Mouse (Mus musculus) MEL (cell line): ENCODE results near the gene Ppp1r15b. TPM values are rescaled to one million over a fixed set of nuclear protein-coding genes. Genes with fewer than 3 reads are reported as not detected.

ENCODE experiments used
- DNase-seq: peaks from one replicate; pipeline ENCODE4 v3.0.0; 2011; ENCODE audit warnings: low read depth, low spot score
- H3K27ac ChIP-seq: 2 replicates; pipeline ENCODE4 v1.5.1; 2012; ENCODE audit warnings: low read depth, mild to moderate bottlenecking, control low read depth, low read length, moderate library complexity; ENCODE audit not compliant: control insufficient read depth
- H3K27me3 ChIP-seq, 2 experiments: fragments of 150-350 bp in 1 of 2; sonication (generic) in 1 of 2; 2 replicates each; pipeline ENCODE4 v1.6.1; 2012; ENCODE audit warnings: low read length in 2 of 2, mild to moderate bottlenecking in 2 of 2, improper control_type of control experiment in 1 of 2, moderate library complexity in 1 of 2; ENCODE audit not compliant: insufficient read depth in 2 of 2, control insufficient read depth in 1 of 2
- H3K36me3 ChIP-seq, 2 experiments: 2 replicates each; pipeline ENCODE4 v1.6.1; 2012 to 2014; ENCODE audit warnings: low read length in 2 of 2, improper control_type of control experiment in 1 of 2, inconsistent platforms in 1 of 2, mild to moderate bottlenecking in 1 of 2; ENCODE audit not compliant: insufficient read depth in 2 of 2, control insufficient read depth in 1 of 2
- H3K4me1 ChIP-seq, 2 experiments: fragments of 150-350 bp in 1 of 2; sonication (generic) in 1 of 2; 2 replicates each; pipeline ENCODE4 v1.6.1; 2012; ENCODE audit warnings: low read length in 2 of 2, improper control_type of control experiment in 1 of 2, mild to moderate bottlenecking in 1 of 2; ENCODE audit not compliant: insufficient read depth in 2 of 2, control insufficient read depth in 1 of 2
- H3K4me3 ChIP-seq, 2 experiments: fragments of 150-350 bp in 1 of 2; sonication (generic) in 1 of 2; 2 replicates each; pipeline ENCODE4 v1.5.1; 2012; ENCODE audit warnings: low read depth in 2 of 2, low read length in 2 of 2, mild to moderate bottlenecking in 2 of 2, moderate library complexity in 2 of 2, control low read depth in 1 of 2, improper control_type of control experiment in 1 of 2; ENCODE audit not compliant: control insufficient read depth in 1 of 2, insufficient read depth in 1 of 2
- H3K79me2 ChIP-seq: 2 replicates; pipeline ENCODE4 v1.6.1; 2012; ENCODE audit warnings: mild to moderate bottlenecking, low read length, moderate library complexity; ENCODE audit not compliant: control insufficient read depth, poor library complexity, insufficient read depth
- H3K9ac ChIP-seq: 2 replicates; pipeline ENCODE4 v1.6.1; 2012; ENCODE audit warnings: low read depth, mild to moderate bottlenecking, control low read depth, low read length, moderate library complexity; ENCODE audit not compliant: control insufficient read depth, poor library complexity, severe bottlenecking
- H3K9me3 ChIP-seq: fragments of 150-350 bp; sonication (generic); replicated peaks from 2 replicates; pipeline ENCODE4 v1.6.1; 2012; ENCODE audit warnings: mild to moderate bottlenecking, low read length, improper control_type of control experiment, moderate library complexity; ENCODE audit not compliant: insufficient read depth
- BHLHE40 ChIP-seq: IDR thresholded peaks from 2 replicates; pipeline ENCODE4 v1.6.1; 2012; ENCODE audit warnings: low read depth, mild to moderate bottlenecking, inconsistent platforms, low read length, improper control_type of control experiment, borderline replicate concordance
- CHD1 ChIP-seq: IDR thresholded peaks from 2 replicates; pipeline ENCODE4 v1.6.1; 2012; ENCODE audit warnings: low read depth, mild to moderate bottlenecking, inconsistent platforms, low read length, improper control_type of control experiment
- CHD2 ChIP-seq: IDR thresholded peaks from 2 replicates; pipeline ENCODE4 v1.6.1; 2011; ENCODE audit warnings: low read length, improper control_type of control experiment
- CTCF ChIP-seq, 3 experiments: IDR thresholded peaks in 2 of 3; conservative IDR thresholded peaks in 1 of 3; 2 replicates each; pipeline ENCODE4 v1.5.1; 2011 to 2012; ENCODE audit warnings: low read length in 3 of 3, low read depth in 2 of 3, mild to moderate bottlenecking in 2 of 3, improper control_type of control experiment in 1 of 3, inconsistent platforms in 1 of 3, mixed read lengths in 1 of 3, moderate library complexity in 1 of 3; ENCODE audit not compliant: control insufficient read depth in 1 of 3, insufficient read depth in 1 of 3, poor library complexity in 1 of 3, severe bottlenecking in 1 of 3
- E2F4 ChIP-seq: IDR thresholded peaks from 2 replicates; pipeline ENCODE4 v1.6.1; 2011; ENCODE audit warnings: low read depth, low read length, improper control_type of control experiment, borderline replicate concordance
- ELF1 ChIP-seq: IDR thresholded peaks from 2 replicates; pipeline ENCODE4 v1.6.1; 2014; ENCODE audit warnings: low read depth, mild to moderate bottlenecking, inconsistent platforms, low read length, improper control_type of control experiment, moderate library complexity
- EP300 ChIP-seq, 2 experiments: IDR thresholded peaks; 2 replicates each; pipeline ENCODE4 v1.6.1; 2011; ENCODE audit warnings: improper control_type of control experiment in 2 of 2, low read length in 2 of 2, low read depth in 1 of 2, mild to moderate bottlenecking in 1 of 2
- ETS1 ChIP-seq: IDR thresholded peaks from 2 replicates; pipeline ENCODE4 v1.6.1; 2012; ENCODE audit warnings: low read depth, mild to moderate bottlenecking, inconsistent platforms, low read length, improper control_type of control experiment, moderate library complexity
- GABPA ChIP-seq: IDR thresholded peaks from 2 replicates; pipeline ENCODE4 v1.6.1; 2012; ENCODE audit warnings: low read depth, mild to moderate bottlenecking, inconsistent platforms, low read length, improper control_type of control experiment, moderate library complexity
- GATA1 ChIP-seq: IDR thresholded peaks from 2 replicates; pipeline ENCODE4 v1.6.1; 2011; ENCODE audit warnings: low read depth, low read length, improper control_type of control experiment
- HCFC1 ChIP-seq: IDR thresholded peaks from 2 replicates; pipeline ENCODE4 v1.6.1; 2012; ENCODE audit warnings: low read depth, mild to moderate bottlenecking, inconsistent platforms, low read length, improper control_type of control experiment, moderate library complexity
- KAT2A ChIP-seq: conservative IDR thresholded peaks from 2 replicates; pipeline ENCODE4 v1.6.1; 2012; ENCODE audit warnings: low read depth, low read length, improper control_type of control experiment, inconsistent platforms
- MAZ ChIP-seq: IDR thresholded peaks from 2 replicates; pipeline ENCODE4 v1.6.1; 2012; ENCODE audit warnings: low read depth, mild to moderate bottlenecking, inconsistent platforms, low read length, improper control_type of control experiment
- MXI1 ChIP-seq: IDR thresholded peaks from 2 replicates; pipeline ENCODE4 v1.6.1; 2011; ENCODE audit warnings: mild to moderate bottlenecking, low read depth, low read length, improper control_type of control experiment
- MYB ChIP-seq: IDR thresholded peaks from 2 replicates; pipeline ENCODE4 v1.6.1; 2011; ENCODE audit warnings: mild to moderate bottlenecking, low read depth, low read length, improper control_type of control experiment
- MYC ChIP-seq: IDR thresholded peaks from 2 replicates; pipeline ENCODE4 v1.6.1; 2011; ENCODE audit warnings: low read depth, mild to moderate bottlenecking, low read length, improper control_type of control experiment, moderate library complexity
- NELFE ChIP-seq: IDR thresholded peaks from 2 replicates; pipeline ENCODE4 v1.6.1; 2011; ENCODE audit warnings: low read depth, low read length, improper control_type of control experiment
- NRF1 ChIP-seq: IDR thresholded peaks from 2 replicates; pipeline ENCODE4 v1.6.1; 2014; ENCODE audit warnings: low read depth, mild to moderate bottlenecking, inconsistent platforms, low read length, improper control_type of control experiment, moderate library complexity; ENCODE audit not compliant: poor library complexity, insufficient read depth, severe bottlenecking
- POLR2A ChIP-seq, 2 experiments: IDR thresholded peaks; 2 replicates each; pipeline ENCODE4 v1.6.1; 2011 to 2012; ENCODE audit warnings: low read length in 2 of 2, mild to moderate bottlenecking in 2 of 2, control low read depth in 1 of 2, improper control_type of control experiment in 1 of 2, low read depth in 1 of 2, moderate library complexity in 1 of 2; ENCODE audit not compliant: control insufficient read depth in 1 of 2, insufficient read depth in 1 of 2, poor library complexity in 1 of 2
- POLR2AphosphoS5 ChIP-seq: IDR thresholded peaks from 2 replicates; pipeline ENCODE4 v1.6.1; 2012; ENCODE audit warnings: low read depth, borderline replicate concordance, mild to moderate bottlenecking, inconsistent platforms, low read length, moderate library complexity, mixed read lengths
- RAD21 ChIP-seq: IDR thresholded peaks from 2 replicates; pipeline ENCODE4 v1.6.1; 2011; ENCODE audit warnings: mild to moderate bottlenecking, low read depth, low read length, improper control_type of control experiment
- RCOR1 ChIP-seq: IDR thresholded peaks from 2 replicates; pipeline ENCODE4 v1.6.1; 2012; ENCODE audit warnings: low read depth, mild to moderate bottlenecking, inconsistent platforms, low read length, improper control_type of control experiment
- SIN3A ChIP-seq: IDR thresholded peaks from 2 replicates; pipeline ENCODE4 v1.6.1; 2012; ENCODE audit warnings: low read length, improper control_type of control experiment, inconsistent platforms
- TAL1 ChIP-seq: IDR thresholded peaks from 2 replicates; pipeline ENCODE4 v1.6.1; 2012; ENCODE audit warnings: mild to moderate bottlenecking, inconsistent platforms, low read length, moderate library complexity, mixed read lengths
- TBP ChIP-seq: IDR thresholded peaks from 2 replicates; pipeline ENCODE4 v1.8.0; 2011; ENCODE audit warnings: low read depth, low read length, improper control_type of control experiment
- TCF12 ChIP-seq: IDR thresholded peaks from 2 replicates; pipeline ENCODE4 v1.6.1; 2014; ENCODE audit warnings: low read depth, mild to moderate bottlenecking, inconsistent platforms, low read length, improper control_type of control experiment, moderate library complexity
- UBTF ChIP-seq: IDR thresholded peaks from 2 replicates; pipeline ENCODE4 v1.6.1; 2012; ENCODE audit warnings: low read depth, mild to moderate bottlenecking, inconsistent platforms, low read length, improper control_type of control experiment, moderate library complexity, borderline replicate concordance; ENCODE audit not compliant: insufficient read depth
- USF1 ChIP-seq: IDR thresholded peaks from 2 replicates; pipeline ENCODE4 v1.6.1; 2014; ENCODE audit warnings: low read depth, mild to moderate bottlenecking, inconsistent platforms, low read length, improper control_type of control experiment, moderate library complexity
- USF2 ChIP-seq, 2 experiments: IDR thresholded peaks; 2 replicates each; pipeline ENCODE4 v1.6.1; 2011 to 2012; ENCODE audit warnings: improper control_type of control experiment in 2 of 2, low read length in 2 of 2, borderline replicate concordance in 1 of 2, inconsistent platforms in 1 of 2, low read depth in 1 of 2, mild to moderate bottlenecking in 1 of 2; ENCODE audit not compliant: insufficient read depth in 1 of 2
- ZKSCAN1 ChIP-seq: IDR thresholded peaks from 2 replicates; pipeline ENCODE4 v1.6.1; 2012; ENCODE audit warnings: low read depth, mild to moderate bottlenecking, inconsistent platforms, low read length, improper control_type of control experiment, moderate library complexity
- ZNF384 ChIP-seq: IDR thresholded peaks from 2 replicates; pipeline ENCODE4 v1.6.1; 2012; ENCODE audit warnings: low read depth, mild to moderate bottlenecking, inconsistent platforms, low read length, improper control_type of control experiment
- polyA plus RNA-seq, 2 experiments: library from polyadenylated mRNA; stranded (reverse) in 1 of 2; unstranded in 1 of 2; fragments of >175 nt in 1 of 2; fragments of >200 nt in 1 of 2; gene quantifications; 2 replicates each; pipeline versions ENCODE4 v1.2.1 to v1.2.4; 2012; ENCODE audit warnings: low replicate concordance in 2 of 2, low read depth in 1 of 2; ENCODE audit not compliant: insufficient read length in 2 of 2, insufficient read depth in 1 of 2, missing spikeins in 1 of 2
- total RNA-seq: library from RNA; depleted of rRNA; stranded (reverse); fragments of 300-350 nt; gene quantifications from 2 replicates; pipeline ENCODE4 v1.2.3, GENCODE M21; 2012

Gene Ppp1r15b
- total and polyA plus RNA-seq, 3 experiments = 53.1 to 56.3 TPM; not detected in 1

DNA sequence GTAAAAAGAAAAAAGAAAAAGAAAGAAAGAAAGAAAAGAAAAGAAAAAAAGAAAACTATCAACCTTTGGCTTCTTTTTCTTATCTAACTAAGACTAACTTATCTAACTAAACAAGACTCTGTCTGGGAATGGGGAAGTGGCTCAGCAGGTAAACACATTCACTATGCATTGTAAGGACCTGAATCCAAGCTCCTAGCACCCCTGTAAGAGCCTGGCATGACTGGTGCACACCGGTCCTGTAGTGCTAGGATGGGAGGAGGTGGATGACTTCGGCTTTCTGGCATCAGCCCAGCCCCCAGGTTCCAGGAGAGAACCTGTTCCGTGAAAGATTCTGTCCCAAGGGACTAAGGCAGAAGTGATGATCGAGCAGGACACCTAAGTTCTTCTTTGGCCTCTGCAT, 30.6 kb downstream of the Ppp1r15b start (continued):
- TF ChIP-seq USF2 (IDR thresholded peaks at IDR 0.05; ENCODE audit: borderline replicate concordance in 1 of 2, insufficient read depth in 1 of 2, low read depth in 1 of 2, low read length in 2 of 2) = no peak
- 0 out of 2 replicates have a peak, but pooled peaks have one; percentile 35 for TF ChIP-seq BHLHE40
- no peak for TF ChIP-seq GABPA
- TF ChIP-seq UBTF = no peak
- TF ChIP-seq NELFE = no peak
- peak; percentile 79 for TF ChIP-seq TCF12
- TF ChIP-seq KAT2A = no peak
- 0 out of 2 replicates have a peak, but pooled peaks have one; percentile 35 for TF ChIP-seq TAL1
- 0 out of 2 replicates have a peak, but pooled peaks have one; percentile 29 for TF ChIP-seq SIN3A

GRCm38 (mm10) chr1:133162046-133162445, 31.1 kb downstream of the Ppp1r15b start:
- Histone ChIP-seq H3K36me3 (peaks cover 0 to 24% of the 10 kb centered on the region in 2 experiments; a peak in 2 of 4 replicates), H3K9ac (peak overlapping the region; percentile 78), H3K4me1 (peaks cover 21 to 42% of the 10 kb centered on the region in 2 experiments), H3K9me3 (no peaks in the 10 kb centered on the region), H3K4me3 (peak overlapping the region; percentile 68 to 81), H3K27me3 (no peaks in the 10 kb centered on the region), H3K27ac (peak overlapping the region; percentile 43), H3K79me2 (peaks cover 3% of the 10 kb centered on the region; the same call in 1 of the 2 replicates)
- TF ChIP-seq USF1 = peak; percentile 50; the same call in 1 of the 2 replicates
- TF ChIP-seq ZNF384 = no peak
- TF ChIP-seq E2F4 = no peak
- no peak for TF ChIP-seq UBTF
- TF ChIP-seq ETS1 = peak; percentile 64
- peak; percentile 58; the same call in 1 of the 2 replicates for TF ChIP-seq TCF12
- no peak for TF ChIP-seq RCOR1
- no peak; the same call in 1 of the 2 replicates for TF ChIP-seq ELF1
- TF ChIP-seq MXI1 = peak; percentile 78
- TF ChIP-seq GATA1 = peak; percentile 48; the same call in 1 of the 2 replicates
- no peak for TF ChIP-seq ZKSCAN1
- no peak for TF ChIP-seq CTCF (IDR thresholded peaks at IDR 0.05 in 2 of 3, conservative IDR thresholded peaks at IDR 0.05 in 1 of 3; ENCODE audit: control insufficient read depth in 1 of 3, insufficient read depth in 1 of 3, low read depth in 2 of 3, low read length in 3 of 3, poor library complexity in 1 of 3, severe bottlenecking in 1 of 3)
- TF ChIP-seq KAT2A = no peak
- 0 out of 2 replicates have a peak, but pooled peaks have one; percentile 14 for TF ChIP-seq TBP
- peak; percentile 55 for TF ChIP-seq MYB
- no peak for TF ChIP-seq GABPA
- no peak for TF ChIP-seq RAD21
- TF ChIP-seq MYC = no peak
- no peak for TF ChIP-seq CHD2
- 0 out of 2 replicates have a peak, but pooled peaks have one; percentile 4 for TF ChIP-seq SIN3A
- TF ChIP-seq MAZ = no peak
- TF ChIP-seq POLR2AphosphoS5 = no peak
- no peak for TF ChIP-seq HCFC1
- TF ChIP-seq CHD1 = no peak
- no peak for TF ChIP-seq POLR2A (IDR thresholded peaks at IDR 0.05; ENCODE audit: control insufficient read depth in 1 of 2, insufficient read depth in 1 of 2, low read depth in 1 of 2, low read length in 2 of 2, poor library complexity in 1 of 2)
- peak; percentile 21 to 71; a peak in 3 of 4 replicates for TF ChIP-seq EP300 (IDR thresholded peaks at IDR 0.05; ENCODE audit: low read depth in 1 of 2, low read length in 2 of 2)
- no peak for TF ChIP-seq NRF1
- TF ChIP-seq NELFE = no peak
- peak; percentile 69 for DNase-seq
